Mouse (Mus musculus) bone marrow, adult 2 months (tissue): ENCODE data around the gene Clcn1. TPM values are rescaled to one million over a fixed set of nuclear protein-coding genes. Genes with fewer than 3 reads are reported as not detected.

Experiments
- H3K27ac ChIP-seq: fragments of 200-500 bp; 2 replicates; pipeline ENCODE4 v1.5.1; 2012; ENCODE audit warnings: low read depth, mild to moderate bottlenecking, control low read depth, inconsistent platforms, low read length; ENCODE audit not compliant: control insufficient read depth, poor library complexity, insufficient read depth
- H3K4me1 ChIP-seq: fragments of 200-500 bp; 2 replicates; pipeline ENCODE4 v1.6.1; 2011; ENCODE audit warnings: low read length; ENCODE audit not compliant: control insufficient read depth, insufficient read depth
- H3K4me3 ChIP-seq: fragments of 200-500 bp; replicated peaks from 2 replicates; pipeline ENCODE3; 2011; ENCODE audit warnings: mild to moderate bottlenecking, low read depth, low read length, control low read depth; ENCODE audit not compliant: control insufficient read depth
- CTCF ChIP-seq: fragments of 200-500 bp; IDR thresholded peaks from 2 replicates; pipeline ENCODE4 v1.5.1; 2011; ENCODE audit warnings: low read length, control low read depth; ENCODE audit not compliant: control insufficient read depth, insufficient read depth
- POLR2A ChIP-seq: fragments of 200-500 bp; IDR thresholded peaks from 2 replicates; pipeline ENCODE4 v1.6.1; 2011; ENCODE audit warnings: low read depth, mild to moderate bottlenecking, control low read depth, low read length, borderline replicate concordance; ENCODE audit not compliant: control insufficient read depth
- WGBS: fragments of 180-500 bp; shearing (Covaris S2); methylation state at CpG from one replicate; pipeline ENCODE4 v1.1.7; 2018; 5-methylcytosine and 5-hydroxymethylcytosine counted together
- polyA plus RNA-seq: library from polyadenylated mRNA; stranded (reverse); fragments of >200 nt; gene quantifications from 2 replicates; pipeline ENCODE4 v1.2.4, GENCODE M21; 2011; ENCODE audit warnings: low replicate concordance; ENCODE audit not compliant: missing spikeins, insufficient read depth, insufficient read length

Clcn1 gene
- polyA plus RNA-seq, 1 experiment, result 2.1 TPM

- TF ChIP-seq CTCF (no peak), POLR2A (no peak)
- 34% methylated on average over 3 of the region's 3 CpGs for WGBS
- Histone ChIP-seq H3K27ac (no peak overlapping the region), H3K4me1 (no peaks in the 10 kb centered on the region), H3K4me3 (no peak overlapping the region)
Measured at GRCm38 (mm10) chr6:42362974-42363373, 76.5 kb downstream of the Clcn1 start.

GRCm38 (mm10) chr6:42364066-42364465, 77.6 kb downstream of the Clcn1 start:
- TF ChIP-seq CTCF (no peak), POLR2A (no peak)
- Histone ChIP-seq H3K4me1 (no peaks in the 10 kb centered on the region), H3K4me3 (no peak overlapping the region), H3K27ac (no peak overlapping the region)
- 73% methylated on average over 4 of the region's 4 CpGs for WGBS

- Histone ChIP-seq H3K4me1 (no peaks in the 10 kb centered on the region), H3K4me3 (no peak overlapping the region), H3K27ac (no peak overlapping the region)
- TF ChIP-seq POLR2A (no peak), CTCF (no peak)
- 91% methylated on average over 15 of the region's 15 CpGs for WGBS
Measured at GRCm38 (mm10) chr6:42364607-42365006, 78.1 kb downstream of the Clcn1 start.

GRCm38 (mm10) chr6:42365215-42365614, 78.7 kb downstream of the Clcn1 start:
- Histone ChIP-seq H3K4me3 (no peak overlapping the region), H3K4me1 (no peaks in the 10 kb centered on the region), H3K27ac (no peak overlapping the region)
- TF ChIP-seq CTCF (no peak), POLR2A (no peak)
- WGBS, result 82% methylated on average over 6 of the region's 6 CpGs

Other genes starting within 250 kb of the Clcn1 start
- not detected in 2 replicates for gene Sva, start 248.3 kb upstream of the Clcn1 start, polyA plus RNA-seq
- gene Tas2r139, start 145.7 kb upstream of the Clcn1 start, polyA plus RNA-seq, result not detected in 2 replicates
- gene Tas2r144, start 71.4 kb upstream of the Clcn1 start, polyA plus RNA-seq, result not detected in 2 replicates
- gene Gstk1, start 40.8 kb upstream of the Clcn1 start, polyA plus RNA-seq, result 1.3 and 8.3 TPM in 2 replicates
- not detected in 2 replicates for gene Tmem139, start 24.7 kb upstream of the Clcn1 start, polyA plus RNA-seq
- gene Casp2, start 21.7 kb upstream of the Clcn1 start, polyA plus RNA-seq, result 20.9 and 27.5 TPM in 2 replicates
- gene Fam131b, start 38.0 kb downstream of the Clcn1 start, polyA plus RNA-seq, result 0.85 TPM in 1 of 2 replicates, not detected in the other
- gene Zyx, start 62.9 kb downstream of the Clcn1 start, polyA plus RNA-seq, result 90.3 and 169 TPM in 2 replicates
- not detected in 2 replicates for gene Epha1, start 86.6 kb downstream of the Clcn1 start, polyA plus RNA-seq
- gene Tas2r143, start 113.6 kb downstream of the Clcn1 start, polyA plus RNA-seq, result not detected in 2 replicates
- not detected in 2 replicates for gene Tas2r135, start 118.7 kb downstream of the Clcn1 start, polyA plus RNA-seq
- gene Tas2r126, start 147.8 kb downstream of the Clcn1 start, polyA plus RNA-seq, result not detected in 2 replicates
- gene Olfr458, start 178.5 kb downstream of the Clcn1 start, polyA plus RNA-seq, result not detected in 2 replicates
- gene Olfr457, start 189.7 kb downstream of the Clcn1 start, polyA plus RNA-seq, result not detected in 2 replicates
- gene Olfr456, start 200.5 kb downstream of the Clcn1 start, polyA plus RNA-seq, result not detected in 2 replicates